Mouse (Mus musculus) midbrain, embryonic 14.5 days (tissue): ENCODE measurements at regions not wholly inside any gene's neighbourhood (a gene's known extent, or its start where the extent isn't known, plus 50 kb on each side); places are given as distances from the start of the nearest gene placed in this dataset.
A peak's percentile ranks its signal among the peaks of the same experiment; 100 is the strongest.

ENCODE experiments used
- ATAC-seq: fragments of 200-750 bp; cut with Nextera tagmentation; 2 replicates; pipeline ENCODE4 v1.8.0; 2017; ENCODE audit warnings: moderate number of reproducible peaks, moderate library complexity; ENCODE audit not compliant: low FRiP score, low TSS enrichment
- DNase-seq: peaks from one replicate; pipeline ENCODE4 v3.0.0-alpha.2; 2015
- H3K27ac ChIP-seq: fragments of 300-500 bp; sonication (generic); replicated peaks from 2 replicates; pipeline ENCODE4 v1.5.1; 2014; ENCODE audit warnings: mild to moderate bottlenecking, low read depth, low read length, moderate library complexity
- H3K27me3 ChIP-seq: fragments of 300-500 bp; sonication (generic); 2 replicates; pipeline ENCODE4 v1.6.1; 2014; ENCODE audit warnings: low read length, control low read depth, mixed read lengths; ENCODE audit not compliant: control insufficient read depth, insufficient read depth
- H3K36me3 ChIP-seq: fragments of 300-500 bp; sonication (generic); 2 replicates; pipeline ENCODE4 v1.6.1; 2014; ENCODE audit warnings: low read length, control low read depth; ENCODE audit not compliant: control insufficient read depth, insufficient read depth
- H3K4me1 ChIP-seq: fragments of 300-500 bp; sonication (generic); 2 replicates; pipeline ENCODE4 v1.6.1; 2014; ENCODE audit warnings: mild to moderate bottlenecking, antibody characterized with exemption, low read length, control low read depth; ENCODE audit not compliant: control insufficient read depth, insufficient read depth
- H3K4me2 ChIP-seq: fragments of 300-500 bp; sonication (generic); 2 replicates; pipeline ENCODE4 v1.6.1; 2014; ENCODE audit warnings: mild to moderate bottlenecking, low read length, moderate library complexity
- H3K4me3 ChIP-seq: fragments of 300-500 bp; sonication (generic); replicated peaks from 2 replicates; pipeline ENCODE4 v1.5.1; 2014; ENCODE audit warnings: low read depth, low read length
- H3K9ac ChIP-seq: fragments of 300-500 bp; sonication (generic); replicated peaks from 2 replicates; pipeline ENCODE4 v1.6.1; 2014; ENCODE audit warnings: mild to moderate bottlenecking, low read length, moderate library complexity
- H3K9me3 ChIP-seq: fragments of 300-500 bp; sonication (generic); 2 replicates; pipeline ENCODE4 v1.6.1; 2016; ENCODE audit warnings: low read length, control low read depth, mixed read lengths; ENCODE audit not compliant: control insufficient read depth
- WGBS: fragments of 180-500 bp; shearing (Covaris S2); extraction: QIAGEN DNeasy Blood & Tissue Kit; methylation state at CpG from one replicate; pipeline ENCODE4 v1.1.7; 2014; 5-methylcytosine and 5-hydroxymethylcytosine counted together

DNA sequence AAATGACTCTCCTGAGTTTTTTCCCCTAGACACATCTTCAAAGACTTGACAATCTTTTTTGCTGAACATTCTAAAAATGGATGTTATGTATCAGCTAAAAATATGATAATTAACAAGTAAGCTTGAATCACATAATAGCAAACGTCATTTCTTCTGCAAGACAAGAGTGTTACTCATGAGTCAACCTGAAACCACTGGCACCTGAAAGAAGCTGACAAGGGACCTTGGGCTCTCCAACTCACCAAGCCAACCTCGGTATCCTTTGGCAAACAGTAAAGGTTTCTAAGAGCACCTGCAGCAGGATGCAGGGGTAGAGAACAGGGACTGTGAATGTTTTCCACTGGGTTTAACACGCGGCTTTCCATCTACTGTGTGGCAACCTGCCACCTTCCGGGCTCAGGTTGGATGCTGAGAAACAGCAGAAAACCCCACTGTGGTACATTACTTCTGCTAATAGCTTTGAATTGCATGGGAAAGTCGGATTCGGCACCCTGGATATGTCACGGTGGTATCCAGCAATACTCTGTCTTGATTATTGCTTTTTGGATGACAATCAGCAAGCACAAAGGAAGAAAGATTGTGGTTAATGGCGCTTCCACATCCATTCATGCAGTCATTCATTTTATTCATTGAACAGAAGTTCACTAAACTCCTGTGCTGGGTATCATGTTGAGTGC lies 305.9 kb downstream of the Lpin1 start:
- Histone ChIP-seq H3K4me2 (no peak overlapping the region), H3K9ac (no peak overlapping the region), H3K36me3 (no peaks in the 10 kb centered on the region), H3K9me3 (no peaks in the 10 kb centered on the region), H3K27me3 (no peaks in the 10 kb centered on the region), H3K4me1 (no peaks in the 10 kb centered on the region), H3K4me3 (no peak overlapping the region), H3K27ac (no peak overlapping the region)
- ATAC-seq = no peak
- WGBS = 89% methylated on average over 9 of the region's 9 CpGs
- no peak for DNase-seq

DNA sequence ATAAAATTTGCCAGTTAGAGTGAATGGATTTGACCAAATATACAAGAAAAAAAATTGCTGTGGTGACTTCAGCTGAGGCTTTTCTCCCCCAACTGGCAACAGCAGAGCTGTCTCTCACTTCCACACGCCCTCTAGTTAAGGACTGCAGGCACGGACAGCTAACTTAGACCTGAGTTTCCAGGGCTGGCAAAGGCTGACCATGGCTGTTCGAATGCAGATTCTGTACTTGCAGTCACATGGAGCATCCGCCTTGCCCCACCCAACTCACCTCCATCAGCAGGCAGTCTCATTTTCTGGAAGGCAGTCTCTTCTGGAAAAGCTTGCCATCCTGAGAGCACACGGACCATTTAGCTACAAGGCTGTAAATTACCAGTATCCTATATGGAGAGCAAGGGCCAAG lies 325.7 kb downstream of the Lpin1 start:
- WGBS = 88% methylated on average over 5 of the region's 5 CpGs
- Histone ChIP-seq H3K9me3 (no peaks in the 10 kb centered on the region), H3K27me3 (no peaks in the 10 kb centered on the region), H3K4me1 (no peaks in the 10 kb centered on the region), H3K36me3 (no peaks in the 10 kb centered on the region), H3K4me2 (no peak overlapping the region), H3K27ac (no peak overlapping the region), H3K9ac (no peak overlapping the region), H3K4me3 (no peak overlapping the region)
- DNase-seq (no peak), ATAC-seq (no peak)

DNA sequence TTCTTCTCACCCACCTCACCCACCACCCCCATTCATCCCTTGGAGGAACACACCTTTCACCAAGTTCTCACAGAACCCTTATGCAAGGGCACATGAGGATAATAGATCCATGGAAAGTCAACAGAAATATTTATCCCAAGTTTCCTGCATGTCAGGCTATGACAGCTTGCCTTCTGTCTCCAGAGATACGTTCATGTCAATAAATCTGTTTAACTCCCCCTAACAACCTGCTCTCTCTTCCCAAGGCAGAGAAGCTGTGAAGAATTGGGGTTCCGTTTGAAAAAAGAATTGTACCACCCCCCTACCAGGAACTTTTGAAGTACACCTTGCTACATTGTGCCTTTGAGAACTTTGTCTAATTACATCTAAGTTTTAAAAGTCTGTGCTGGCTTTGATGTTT lies 331.6 kb downstream of the Lpin1 start:
- DNase-seq (no peak), ATAC-seq (no peak)
- 88% methylated on average over 2 of the region's 2 CpGs for WGBS
- no peak overlapping the region for H3K27ac ChIP-seq
- H3K9me3 ChIP-seq = no peaks in the 10 kb centered on the region
- no peaks in the 10 kb centered on the region for H3K4me1 ChIP-seq
- H3K27me3 ChIP-seq = no peaks in the 10 kb centered on the region
- H3K9ac ChIP-seq = no peak overlapping the region
- no peak overlapping the region for H3K4me3 ChIP-seq
- no peak overlapping the region for H3K4me2 ChIP-seq
- H3K36me3 ChIP-seq = no peaks in the 10 kb centered on the region

DNA sequence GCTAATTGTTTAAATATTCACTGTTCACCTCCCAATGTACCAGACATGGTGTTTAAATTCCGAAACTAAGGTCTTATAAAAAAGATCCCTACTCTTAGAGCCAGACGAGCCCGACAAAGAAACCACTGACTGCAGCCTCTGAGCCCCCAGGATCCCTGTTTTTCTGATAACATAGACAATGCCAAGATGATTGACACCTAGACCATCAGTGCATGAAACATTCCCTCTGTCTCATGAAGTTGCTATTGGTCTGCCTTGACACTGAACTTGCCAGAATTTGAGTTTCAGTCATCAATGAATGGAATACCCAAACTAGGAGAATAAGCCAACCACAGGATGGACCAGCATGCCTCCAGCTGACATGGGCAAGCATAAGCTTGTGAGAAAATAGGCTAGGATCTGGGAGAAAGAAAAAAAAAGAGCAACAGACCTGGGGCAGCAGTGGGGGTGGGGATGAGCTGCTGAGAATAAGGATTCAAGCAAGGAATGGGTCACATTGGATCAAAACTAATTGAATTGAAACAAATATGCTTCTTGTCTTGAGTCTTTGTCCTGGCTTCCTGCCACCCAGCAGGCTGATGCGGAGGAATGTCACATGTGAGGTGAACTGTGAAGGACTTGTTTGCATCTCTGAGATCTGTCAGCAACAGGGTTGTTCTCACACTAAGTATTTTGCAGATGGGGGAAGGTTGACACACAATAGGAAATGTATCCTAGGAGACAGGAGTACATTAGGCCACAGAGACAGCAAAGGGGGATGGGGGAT lies 333.0 kb downstream of the Lpin1 start:
- WGBS = 27% methylated on average over 4 of the region's 4 CpGs
- no peak overlapping the region for H3K27ac ChIP-seq
- no peaks in the 10 kb centered on the region for H3K9me3 ChIP-seq
- no peak overlapping the region for H3K4me2 ChIP-seq
- H3K36me3 ChIP-seq = no peaks in the 10 kb centered on the region
- H3K4me3 ChIP-seq = no peak overlapping the region
- no peaks in the 10 kb centered on the region for H3K4me1 ChIP-seq
- peak; percentile 26 for DNase-seq
- ATAC-seq = peak; percentile 48; the same call in 1 of the 2 replicates
- H3K9ac ChIP-seq = no peak overlapping the region
- H3K27me3 ChIP-seq = no peaks in the 10 kb centered on the region

DNA sequence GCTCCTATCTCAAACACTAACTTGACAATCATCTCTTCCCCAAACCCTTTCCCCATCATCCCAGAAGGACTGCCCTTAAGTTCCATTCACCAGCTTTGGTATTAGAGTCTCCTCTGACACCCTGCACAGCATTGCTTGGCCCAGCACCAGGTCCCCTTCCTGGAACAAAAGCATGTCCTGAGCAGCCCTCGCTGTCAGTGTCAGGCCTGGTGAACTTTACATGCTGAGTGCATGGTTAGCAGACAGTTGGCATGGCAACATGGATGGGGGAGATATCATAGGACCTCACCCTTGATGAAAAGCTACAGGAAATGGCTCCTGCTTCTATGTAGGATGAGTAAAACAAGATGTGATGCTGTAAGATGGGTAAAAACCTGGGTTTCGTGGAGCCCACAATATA lies 333.6 kb downstream of the Lpin1 start:
- H3K27me3 ChIP-seq = no peaks in the 10 kb centered on the region
- ATAC-seq (no peak), DNase-seq (peak; percentile 38)
- H3K4me1 ChIP-seq = no peaks in the 10 kb centered on the region
- no peak overlapping the region for H3K4me3 ChIP-seq
- H3K9me3 ChIP-seq = no peaks in the 10 kb centered on the region
- H3K27ac ChIP-seq = no peak overlapping the region
- no peak overlapping the region for H3K9ac ChIP-seq
- H3K36me3 ChIP-seq = no peaks in the 10 kb centered on the region
- H3K4me2 ChIP-seq = no peak overlapping the region
- 36% methylated on average over 2 of the region's 2 CpGs for WGBS

DNA sequence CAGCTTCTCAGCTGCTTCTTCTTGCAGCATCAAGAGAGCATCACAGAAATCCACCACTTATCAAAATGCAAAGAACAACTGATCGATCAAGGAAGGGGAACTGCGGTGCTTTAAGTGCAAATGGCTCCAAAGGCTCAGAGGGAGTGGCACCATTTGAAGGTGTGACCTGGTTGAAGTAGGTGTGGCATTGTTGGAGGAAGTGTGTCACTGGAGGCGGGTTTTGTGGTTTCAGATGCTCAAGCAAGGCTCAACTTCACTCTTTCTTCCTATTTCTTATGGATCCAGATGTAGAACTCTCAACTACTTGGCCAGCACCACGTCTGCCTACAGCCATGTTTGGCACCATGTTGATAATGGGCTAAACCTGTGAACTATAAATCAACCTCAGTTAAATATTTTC lies 334.5 kb downstream of the Lpin1 start:
- Histone ChIP-seq H3K4me3 (no peak overlapping the region), H3K27ac (no peak overlapping the region), H3K36me3 (no peaks in the 10 kb centered on the region), H3K4me2 (no peak overlapping the region), H3K9ac (no peak overlapping the region), H3K4me1 (no peaks in the 10 kb centered on the region), H3K27me3 (no peaks in the 10 kb centered on the region), H3K9me3 (no peaks in the 10 kb centered on the region)
- no peak for ATAC-seq
- WGBS = 95% methylated on average over 4 of the region's 4 CpGs
- DNase-seq = no peak

DNA sequence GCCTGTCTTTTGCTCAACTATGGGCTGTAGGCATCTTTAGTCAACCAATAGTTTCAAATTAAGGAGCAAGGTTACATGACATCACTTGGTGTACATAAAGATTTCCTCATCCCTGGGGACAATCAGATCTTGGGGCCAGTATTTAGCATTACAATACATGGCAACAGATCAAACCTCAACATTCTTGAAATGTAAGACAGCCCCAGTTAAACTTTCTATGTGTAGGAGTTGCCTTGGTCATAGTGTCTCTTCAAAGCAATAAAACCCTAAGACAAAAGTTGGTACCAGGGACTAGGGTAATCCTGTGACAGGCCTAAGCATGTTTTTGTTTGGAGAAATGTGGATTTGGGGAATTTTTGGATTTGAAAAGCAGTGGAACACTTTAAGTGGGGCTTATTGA lies 338.3 kb downstream of the Lpin1 start:
- no peak overlapping the region for H3K9ac ChIP-seq
- no peaks in the 10 kb centered on the region for H3K27me3 ChIP-seq
- DNase-seq = no peak

GRCm38 (mm10) chr12:16270876-16271275 lies 339.9 kb downstream of the Lpin1 start:
- Histone ChIP-seq H3K4me2 (no peak overlapping the region), H3K27me3 (no peaks in the 10 kb centered on the region), H3K9ac (no peak overlapping the region), H3K4me3 (no peak overlapping the region), H3K9me3 (no peaks in the 10 kb centered on the region), H3K27ac (0 out of 2 replicates have a peak overlapping the region, but pooled peaks have one; percentile 13), H3K4me1 (no peaks in the 10 kb centered on the region), H3K36me3 (no peaks in the 10 kb centered on the region)
- ATAC-seq (no peak), DNase-seq (peak; percentile 11)
- WGBS = 85% methylated on average over 7 of the region's 7 CpGs

More for the DNA sequence above, 338.3 kb downstream of the Lpin1 start:
- no peak for ATAC-seq
- no peak overlapping the region for H3K4me2 ChIP-seq
- H3K4me3 ChIP-seq = no peak overlapping the region
- H3K4me1 ChIP-seq = no peaks in the 10 kb centered on the region
- no peaks in the 10 kb centered on the region for H3K36me3 ChIP-seq
- H3K27ac ChIP-seq = no peak overlapping the region
- no peaks in the 10 kb centered on the region for H3K9me3 ChIP-seq

GRCm38 (mm10) chr12:16269706-16270105 lies 341.1 kb downstream of the Lpin1 start:
- no peak overlapping the region for H3K4me3 ChIP-seq
- no peak overlapping the region for H3K4me2 ChIP-seq
- ATAC-seq = no peak
- no peaks in the 10 kb centered on the region for H3K36me3 ChIP-seq
- no peak for DNase-seq
- 72% methylated on average over 4 of the region's 4 CpGs for WGBS
- no peaks in the 10 kb centered on the region for H3K9me3 ChIP-seq
- no peaks in the 10 kb centered on the region for H3K4me1 ChIP-seq
- no peak overlapping the region for H3K9ac ChIP-seq
- no peaks in the 10 kb centered on the region for H3K27me3 ChIP-seq
- H3K27ac ChIP-seq = no peak overlapping the region
